Mouse (Mus musculus): ENCODE data around the gene Rab11fip2. TPM values are rescaled to one million over a fixed set of nuclear protein-coding genes. Genes with fewer than 3 reads are reported as not detected.
A peak's percentile ranks its signal among the peaks of the same experiment; 100 is the strongest.

Gene Rab11fip2
- 5.4 and 7.1 TPM in 2 replicates for polyA plus RNA-seq (2015; fragmentation: Nextera tagmentation; extraction: Ambion mirVana)

DNA sequence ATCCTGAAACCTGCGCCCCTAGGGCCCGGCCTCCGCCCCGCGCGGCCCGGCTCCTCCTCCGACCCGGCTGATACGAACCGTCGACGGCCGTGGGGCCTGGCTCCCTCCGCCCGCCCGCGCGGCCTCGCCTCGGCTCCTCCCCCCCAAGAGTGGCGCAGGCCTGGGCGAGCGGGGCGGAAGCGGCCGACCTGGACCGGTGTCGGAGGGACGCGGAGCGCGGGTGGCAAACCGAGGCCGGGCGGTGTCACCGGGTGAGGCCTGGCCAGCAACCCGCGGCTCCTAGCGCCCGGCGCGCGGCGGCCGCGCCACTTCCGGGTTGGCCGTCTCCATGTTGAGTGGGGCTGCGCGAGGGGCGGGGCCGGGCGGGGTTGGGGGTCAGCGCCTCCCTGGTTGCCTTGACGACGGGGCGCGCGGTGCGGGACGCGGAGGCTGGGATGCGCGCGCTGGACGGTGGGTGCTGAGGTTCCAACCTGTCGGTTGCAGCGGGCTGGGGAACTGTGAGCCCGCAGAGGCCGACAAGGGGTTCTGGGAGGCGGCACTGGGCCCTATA is at the start of gene Rab11fip2:
Rab11fip2 (minus strand) TSS at position 333 of the 550 bp plus-strand sequence.
- Histone ChIP-seq H3K9me3 (replicated peaks) (no peaks in the 10 kb centered on the region), H3K27me3 (no peaks in the 10 kb centered on the region), H3K27ac (replicated peaks) (peak within 1 kb of the TSS; percentile 91), H3K36me3 (no peaks in the 10 kb centered on the region), H3K4me1 (peaks cover 18% of the 10 kb centered on the region), H3K4me2 (replicated peaks) (peak within 1 kb of the TSS; percentile 66), H3K9ac (peak within 1 kb of the TSS; percentile 84), H3K4me3 (replicated peaks) (peak within 1 kb of the TSS; percentile 81)
- under 1% methylated on average over 68 of the region's 72 CpGs for WGBS
- peak; percentile 96 for ATAC-seq (ENCODE audit: insufficient number of reproducible peaks, low FRiP score, low TSS enrichment, low read depth)

GRCm38 (mm10) chr19:59981588-59981987 is 38.1 kb upstream of the Rab11fip2 start:
- ATAC-seq (ENCODE audit: insufficient number of reproducible peaks, low FRiP score, low TSS enrichment, low read depth), result no peak
- 89% methylated on average over 1 of the region's 1 CpGs for WGBS
- H3K36me3 ChIP-seq, result no peaks in the 10 kb centered on the region
- no peak overlapping the region for H3K9ac ChIP-seq
- no peaks in the 10 kb centered on the region for H3K9me3 ChIP-seq (replicated peaks)
- H3K4me2 ChIP-seq (replicated peaks), result no peak overlapping the region
- H3K27me3 ChIP-seq, result no peaks in the 10 kb centered on the region
- H3K4me3 ChIP-seq (replicated peaks), result no peak overlapping the region
- no peak overlapping the region for H3K27ac ChIP-seq (replicated peaks)
- no peaks in the 10 kb centered on the region for H3K4me1 ChIP-seq

- no peak for ATAC-seq (ENCODE audit: insufficient number of reproducible peaks, low FRiP score, low TSS enrichment, low read depth)
- no peaks in the 10 kb centered on the region for H3K9me3 ChIP-seq (replicated peaks)
- no peaks in the 10 kb centered on the region for H3K36me3 ChIP-seq
- 37% methylated on average over 3 of the region's 3 CpGs for WGBS
- no peak overlapping the region for H3K4me2 ChIP-seq (replicated peaks)
- no peak overlapping the region for H3K4me3 ChIP-seq (replicated peaks)
- H3K27me3 ChIP-seq, result no peaks in the 10 kb centered on the region
- no peak overlapping the region for H3K9ac ChIP-seq
- H3K4me1 ChIP-seq, result peaks cover 9% of the 10 kb centered on the region; the same call in 1 of the 2 replicates
- H3K27ac ChIP-seq (replicated peaks), result no peak overlapping the region
Observed at GRCm38 (mm10) chr19:59954936-59955335, 11.5 kb upstream of the Rab11fip2 start.

GRCm38 (mm10) chr19:59949731-59950130 is 6.3 kb upstream of the Rab11fip2 start:
- no peaks in the 10 kb centered on the region for H3K36me3 ChIP-seq
- H3K4me2 ChIP-seq (replicated peaks), result no peak overlapping the region
- no peak for ATAC-seq (ENCODE audit: insufficient number of reproducible peaks, low FRiP score, low TSS enrichment, low read depth)
- no peak overlapping the region for H3K4me3 ChIP-seq (replicated peaks)
- WGBS, result 89% methylated on average over 5 of the region's 5 CpGs
- H3K27ac ChIP-seq (replicated peaks), result no peak overlapping the region
- H3K27me3 ChIP-seq, result no peaks in the 10 kb centered on the region
- peaks cover 5% of the 10 kb centered on the region; the same call in 1 of the 2 replicates for H3K4me1 ChIP-seq
- no peaks in the 10 kb centered on the region for H3K9me3 ChIP-seq (replicated peaks)
- no peak overlapping the region for H3K9ac ChIP-seq

GRCm38 (mm10) chr19:59942716-59943321 is 635 bp downstream of the Rab11fip2 start:
- Histone ChIP-seq H3K36me3 (no peaks in the 10 kb centered on the region), H3K27ac (replicated peaks) (peak overlapping the region; percentile 91), H3K9ac (peak overlapping the region; percentile 84), H3K4me2 (replicated peaks) (peak overlapping the region; percentile 66), H3K4me3 (replicated peaks) (peak overlapping the region; percentile 81), H3K9me3 (replicated peaks) (no peaks in the 10 kb centered on the region), H3K27me3 (no peaks in the 10 kb centered on the region), H3K4me1 (peaks cover 18% of the 10 kb centered on the region)
- 1% methylated on average over 25 of the region's 27 CpGs for WGBS
- ATAC-seq (ENCODE audit: insufficient number of reproducible peaks, low FRiP score, low TSS enrichment, low read depth), result peak; percentile 77; the same call in 1 of the 2 replicates

GRCm38 (mm10) chr19:59939711-59940110 is 3.7 kb downstream of the Rab11fip2 start:
- no peak for ATAC-seq (ENCODE audit: insufficient number of reproducible peaks, low FRiP score, low TSS enrichment, low read depth)
- no peak overlapping the region for H3K4me2 ChIP-seq (replicated peaks)
- H3K36me3 ChIP-seq, result no peaks in the 10 kb centered on the region
- H3K4me1 ChIP-seq, result peaks cover 18% of the 10 kb centered on the region
- WGBS, result 49% methylated on average over 5 of the region's 5 CpGs
- H3K27ac ChIP-seq (replicated peaks), result no peak overlapping the region
- H3K4me3 ChIP-seq (replicated peaks), result no peak overlapping the region
- no peaks in the 10 kb centered on the region for H3K9me3 ChIP-seq (replicated peaks)
- no peaks in the 10 kb centered on the region for H3K27me3 ChIP-seq
- H3K9ac ChIP-seq, result no peak overlapping the region

- 75% methylated on average over 10 of the region's 10 CpGs for WGBS
- H3K4me3 ChIP-seq (replicated peaks), result no peak overlapping the region
- H3K27ac ChIP-seq (replicated peaks), result no peak overlapping the region
- no peaks in the 10 kb centered on the region for H3K4me1 ChIP-seq
- no peaks in the 10 kb centered on the region for H3K36me3 ChIP-seq
- H3K4me2 ChIP-seq (replicated peaks), result no peak overlapping the region
- ATAC-seq (ENCODE audit: insufficient number of reproducible peaks, low FRiP score, low TSS enrichment, low read depth), result no peak
- H3K27me3 ChIP-seq, result no peaks in the 10 kb centered on the region
- no peak overlapping the region for H3K9ac ChIP-seq
- no peaks in the 10 kb centered on the region for H3K9me3 ChIP-seq (replicated peaks)
Observed at GRCm38 (mm10) chr19:59932085-59932484, 11.4 kb downstream of the Rab11fip2 start.

GRCm38 (mm10) chr19:59928672-59929071 is 14.8 kb downstream of the Rab11fip2 start:
- Histone ChIP-seq H3K27me3 (no peaks in the 10 kb centered on the region), H3K9ac (no peak overlapping the region), H3K27ac (replicated peaks) (no peak overlapping the region), H3K4me1 (no peaks in the 10 kb centered on the region), H3K9me3 (replicated peaks) (no peaks in the 10 kb centered on the region), H3K4me3 (replicated peaks) (no peak overlapping the region), H3K36me3 (no peaks in the 10 kb centered on the region), H3K4me2 (replicated peaks) (no peak overlapping the region)
- WGBS, result 67% methylated on average over 4 of the region's 4 CpGs
- no peak for ATAC-seq (ENCODE audit: insufficient number of reproducible peaks, low FRiP score, low TSS enrichment, low read depth)

- ATAC-seq (ENCODE audit: insufficient number of reproducible peaks, low FRiP score, low TSS enrichment, low read depth), result no peak
- Histone ChIP-seq H3K4me1 (no peaks in the 10 kb centered on the region), H3K9ac (no peak overlapping the region), H3K4me3 (replicated peaks) (no peak overlapping the region), H3K27me3 (no peaks in the 10 kb centered on the region), H3K27ac (replicated peaks) (no peak overlapping the region), H3K9me3 (replicated peaks) (no peaks in the 10 kb centered on the region), H3K36me3 (no peaks in the 10 kb centered on the region), H3K4me2 (replicated peaks) (no peak overlapping the region)
- 85% methylated on average over 1 of the region's 1 CpGs for WGBS
Observed at GRCm38 (mm10) chr19:59926125-59926524, 17.3 kb downstream of the Rab11fip2 start.

- no peak overlapping the region for H3K9ac ChIP-seq
- H3K36me3 ChIP-seq, result no peaks in the 10 kb centered on the region
- no peak overlapping the region for H3K4me3 ChIP-seq (replicated peaks)
- ATAC-seq (ENCODE audit: insufficient number of reproducible peaks, low FRiP score, low TSS enrichment, low read depth), result no peak
- H3K4me2 ChIP-seq (replicated peaks), result no peak overlapping the region
- H3K27ac ChIP-seq (replicated peaks), result no peak overlapping the region
- no peaks in the 10 kb centered on the region for H3K9me3 ChIP-seq (replicated peaks)
- H3K27me3 ChIP-seq, result no peaks in the 10 kb centered on the region
- H3K4me1 ChIP-seq, result no peaks in the 10 kb centered on the region
- 84% methylated on average over 3 of the region's 3 CpGs for WGBS
Observed at GRCm38 (mm10) chr19:59920846-59921245, 22.6 kb downstream of the Rab11fip2 start.

GRCm38 (mm10) chr19:59917901-59918613 is 25.4 kb downstream of the Rab11fip2 start:
- Histone ChIP-seq H3K27me3 (no peaks in the 10 kb centered on the region), H3K4me1 (no peaks in the 10 kb centered on the region), H3K4me2 (replicated peaks) (no peak overlapping the region), H3K36me3 (no peaks in the 10 kb centered on the region), H3K4me3 (replicated peaks) (no peak overlapping the region), H3K9ac (no peak overlapping the region), H3K9me3 (replicated peaks) (no peaks in the 10 kb centered on the region), H3K27ac (replicated peaks) (no peak overlapping the region)
- ATAC-seq (ENCODE audit: insufficient number of reproducible peaks, low FRiP score, low TSS enrichment, low read depth), result no peak
- 70% methylated on average over 2 of the region's 2 CpGs for WGBS
